Mouse (Mus musculus): Measurements from ENCODE around the gene Hist1h4d. TPM values are rescaled to one million over a fixed set of nuclear protein-coding genes. Genes with fewer than 3 reads are reported as not detected.

Hist1h4d gene
- polyA plus RNA-seq, 1 experiment: 2.7 TPM

GRCm38 (mm10) chr13:23605052-23605451 lies 23.7 kb downstream of the Hist1h4d start:
- no peaks in the 10 kb centered on the region for H3K36me3 ChIP-seq (ENCODE audit: control insufficient read depth, insufficient read depth, low read length)
- H3K4me3 ChIP-seq (ENCODE audit: control insufficient read depth, low read depth, low read length): no peak overlapping the region
- no peaks in the 10 kb centered on the region for H3K4me1 ChIP-seq (ENCODE audit: control insufficient read depth, insufficient read depth, low read length)
- no peak for TF ChIP-seq POLR2A (IDR thresholded peaks at IDR 0.05; ENCODE audit: control insufficient read depth, low read depth, low read length)
- no peak for TF ChIP-seq CTCF (IDR thresholded peaks at IDR 0.05; ENCODE audit: control insufficient read depth, insufficient read depth, insufficient replicate concordance, low read depth, low read length)
- H3K27me3 ChIP-seq (ENCODE audit: control insufficient read depth, insufficient read depth, low read length): no peaks in the 10 kb centered on the region
- no peak overlapping the region for H3K27ac ChIP-seq (ENCODE audit: control insufficient read depth, insufficient read depth, low read depth, low read length)

GRCm38 (mm10) chr13:23609209-23609608 lies 27.8 kb downstream of the Hist1h4d start:
- no peak for TF ChIP-seq POLR2A (IDR thresholded peaks at IDR 0.05; ENCODE audit: control insufficient read depth, low read depth, low read length)
- no peak for TF ChIP-seq CTCF (IDR thresholded peaks at IDR 0.05; ENCODE audit: control insufficient read depth, insufficient read depth, insufficient replicate concordance, low read depth, low read length)

GRCm38 (mm10) chr13:23609844-23610243 lies 28.4 kb downstream of the Hist1h4d start:
- no peaks in the 10 kb centered on the region for H3K4me1 ChIP-seq (ENCODE audit: control insufficient read depth, insufficient read depth, low read length)
- no peak overlapping the region for H3K27ac ChIP-seq (ENCODE audit: control insufficient read depth, insufficient read depth, low read depth, low read length)
- TF ChIP-seq CTCF (IDR thresholded peaks at IDR 0.05; ENCODE audit: control insufficient read depth, insufficient read depth, insufficient replicate concordance, low read depth, low read length): no peak
- no peak for TF ChIP-seq POLR2A (IDR thresholded peaks at IDR 0.05; ENCODE audit: control insufficient read depth, low read depth, low read length)
- H3K4me3 ChIP-seq (ENCODE audit: control insufficient read depth, low read depth, low read length): no peak overlapping the region
- H3K36me3 ChIP-seq (ENCODE audit: control insufficient read depth, insufficient read depth, low read length): no peaks in the 10 kb centered on the region
- no peaks in the 10 kb centered on the region for H3K27me3 ChIP-seq (ENCODE audit: control insufficient read depth, insufficient read depth, low read length)

More at GRCm38 (mm10) chr13:23609209-23609608, 27.8 kb downstream of the Hist1h4d start:
- Histone ChIP-seq H3K4me3 (ENCODE audit: control insufficient read depth, low read depth, low read length) (no peak overlapping the region), H3K27ac (ENCODE audit: control insufficient read depth, insufficient read depth, low read depth, low read length) (no peak overlapping the region), H3K36me3 (ENCODE audit: control insufficient read depth, insufficient read depth, low read length) (no peaks in the 10 kb centered on the region), H3K27me3 (ENCODE audit: control insufficient read depth, insufficient read depth, low read length) (no peaks in the 10 kb centered on the region), H3K4me1 (ENCODE audit: control insufficient read depth, insufficient read depth, low read length) (no peaks in the 10 kb centered on the region)

- no peaks in the 10 kb centered on the region for H3K27me3 ChIP-seq (ENCODE audit: control insufficient read depth, insufficient read depth, low read length)
- no peaks in the 10 kb centered on the region for H3K36me3 ChIP-seq (ENCODE audit: control insufficient read depth, insufficient read depth, low read length)
- TF ChIP-seq CTCF (IDR thresholded peaks at IDR 0.05; ENCODE audit: control insufficient read depth, insufficient read depth, insufficient replicate concordance, low read depth, low read length) (no peak), POLR2A (IDR thresholded peaks at IDR 0.05; ENCODE audit: control insufficient read depth, low read depth, low read length) (no peak)
- no peaks in the 10 kb centered on the region for H3K4me1 ChIP-seq (ENCODE audit: control insufficient read depth, insufficient read depth, low read length)
- no peak overlapping the region for H3K4me3 ChIP-seq (ENCODE audit: control insufficient read depth, low read depth, low read length)
- H3K27ac ChIP-seq (ENCODE audit: control insufficient read depth, insufficient read depth, low read depth, low read length): no peak overlapping the region
These were observed 29.0 kb downstream of the Hist1h4d start for GRCm38 (mm10) chr13:23610393-23610792.

GRCm38 (mm10) chr13:23611638-23612037 lies 30.2 kb downstream of the Hist1h4d start:
- Histone ChIP-seq H3K36me3 (ENCODE audit: control insufficient read depth, insufficient read depth, low read length) (no peaks in the 10 kb centered on the region), H3K4me3 (ENCODE audit: control insufficient read depth, low read depth, low read length) (no peak overlapping the region)
- TF ChIP-seq CTCF (IDR thresholded peaks at IDR 0.05; ENCODE audit: control insufficient read depth, insufficient read depth, insufficient replicate concordance, low read depth, low read length): no peak
- TF ChIP-seq POLR2A (IDR thresholded peaks at IDR 0.05; ENCODE audit: control insufficient read depth, low read depth, low read length): no peak

GRCm38 (mm10) chr13:23620056-23620732 lies 38.8 kb downstream of the Hist1h4d start:
- peaks cover 3% of the 10 kb centered on the region; the same call in 1 of the 2 replicates for H3K4me1 ChIP-seq (ENCODE audit: control insufficient read depth, insufficient read depth, low read length)
- no peak overlapping the region for H3K27ac ChIP-seq (ENCODE audit: control insufficient read depth, insufficient read depth, low read depth, low read length)
- no peaks in the 10 kb centered on the region for H3K27me3 ChIP-seq (ENCODE audit: control insufficient read depth, insufficient read depth, low read length)
- H3K4me3 ChIP-seq (ENCODE audit: control insufficient read depth, low read depth, low read length): no peak overlapping the region
- no peaks in the 10 kb centered on the region for H3K36me3 ChIP-seq (ENCODE audit: control insufficient read depth, insufficient read depth, low read length)
- TF ChIP-seq CTCF (IDR thresholded peaks at IDR 0.05; ENCODE audit: control insufficient read depth, insufficient read depth, insufficient replicate concordance, low read depth, low read length) (no peak), POLR2A (IDR thresholded peaks at IDR 0.05; ENCODE audit: control insufficient read depth, low read depth, low read length) (no peak)

More at GRCm38 (mm10) chr13:23611638-23612037, 30.2 kb downstream of the Hist1h4d start:
- Histone ChIP-seq H3K4me1 (ENCODE audit: control insufficient read depth, insufficient read depth, low read length) (no peaks in the 10 kb centered on the region), H3K27me3 (ENCODE audit: control insufficient read depth, insufficient read depth, low read length) (no peaks in the 10 kb centered on the region), H3K27ac (ENCODE audit: control insufficient read depth, insufficient read depth, low read depth, low read length) (no peak overlapping the region)

GRCm38 (mm10) chr13:23620733-23621531 lies 39.5 kb downstream of the Hist1h4d start, which contains the start of gene Hist1h2be:
Gene Hist1h2be, minus strand, starts transcription at chr13:23621124.
- peaks cover 3% of the 10 kb centered on the region; the same call in 1 of the 2 replicates for H3K4me1 ChIP-seq (ENCODE audit: control insufficient read depth, insufficient read depth, low read length)

More at GRCm38 (mm10) chr13:23620733-23621531, 39.5 kb downstream of the Hist1h4d start, which contains the start of gene Hist1h2be:
- TF ChIP-seq POLR2A (IDR thresholded peaks at IDR 0.05; ENCODE audit: control insufficient read depth, low read depth, low read length) (no peak), CTCF (IDR thresholded peaks at IDR 0.05; ENCODE audit: control insufficient read depth, insufficient read depth, insufficient replicate concordance, low read depth, low read length) (no peak)
- Histone ChIP-seq H3K27ac (ENCODE audit: control insufficient read depth, insufficient read depth, low read depth, low read length) (peak within 1 kb of the TSS; percentile 82), H3K36me3 (ENCODE audit: control insufficient read depth, insufficient read depth, low read length) (no peaks in the 10 kb centered on the region), H3K4me3 (ENCODE audit: control insufficient read depth, low read depth, low read length) (peak within 1 kb of the TSS; percentile 74), H3K27me3 (ENCODE audit: control insufficient read depth, insufficient read depth, low read length) (no peaks in the 10 kb centered on the region)

Measured in testis, adult 2 months (tissue).